Mouse (Mus musculus) CD4-positive, CD25-positive, alpha-beta regulatory T cell, adult 4 months (primary cell): ENCODE results near the gene Hoxa4. TPM values are rescaled to one million over a fixed set of nuclear protein-coding genes. Genes with fewer than 3 reads are reported as not detected.

ENCODE experiments used
- ATAC-seq: one replicate; pipeline ENCODE4 v1.8.0; 2017
- polyA plus RNA-seq, 2 experiments: library from polyadenylated mRNA; unstranded; fragments of 100-300 nt; shearing (Covaris generic); gene quantifications; one replicate each; pipeline ENCODE4 v1.2.1; 2017

Gene Hoxa4
- not detected for polyA plus RNA-seq

GRCm38 (mm10) chr6:52190906-52191810 lies at the start of gene Hoxa4:
Gene Hoxa4, minus strand, starts transcription at chr6:52191753.
- peak; percentile 20 for ATAC-seq

- no peak for ATAC-seq
These were observed 49.6 kb upstream of the Hoxa4 start for GRCm38 (mm10) chr6:52241001-52241621.

- ATAC-seq, result peak; percentile 78
These were observed 48.9 kb upstream of the Hoxa4 start, which contains the start of gene Hoxa10 for GRCm38 (mm10) chr6:52240389-52241000. Gene Hoxa10, minus strand, starts transcription at chr6:52240854.

GRCm38 (mm10) chr6:52239625-52240388 lies 48.3 kb upstream of the Hoxa4 start:
- ATAC-seq, result no peak

GRCm38 (mm10) chr6:52238976-52239375 lies 47.4 kb upstream of the Hoxa4 start:
- ATAC-seq, result no peak

- no peak for ATAC-seq
These were observed 46.6 kb upstream of the Hoxa4 start for GRCm38 (mm10) chr6:52238155-52238545.

GRCm38 (mm10) chr6:52237346-52238154 lies 46.0 kb upstream of the Hoxa4 start:
- ATAC-seq, result no peak

- ATAC-seq, result no peak
These were observed 45.3 kb upstream of the Hoxa4 start for GRCm38 (mm10) chr6:52236806-52237205.

- ATAC-seq, result no peak
These were observed 44.3 kb upstream of the Hoxa4 start for GRCm38 (mm10) chr6:52235866-52236265.

GRCm38 (mm10) chr6:52235267-52235666 lies 43.7 kb upstream of the Hoxa4 start:
- ATAC-seq, result no peak

GRCm38 (mm10) chr6:52234428-52235140 lies 43.0 kb upstream of the Hoxa4 start:
- no peak for ATAC-seq

GRCm38 (mm10) chr6:52233546-52234427 lies 42.2 kb upstream of the Hoxa4 start:
- ATAC-seq, result peak; percentile 33

- ATAC-seq, result no peak
These were observed 41.5 kb upstream of the Hoxa4 start for GRCm38 (mm10) chr6:52232984-52233545.

- no peak for ATAC-seq
These were observed 41.0 kb upstream of the Hoxa4 start for GRCm38 (mm10) chr6:52232568-52232965.

GRCm38 (mm10) chr6:52231885-52232567 lies 40.5 kb upstream of the Hoxa4 start:
- no peak for ATAC-seq

GRCm38 (mm10) chr6:52230516-52231165 lies 39.1 kb upstream of the Hoxa4 start, which contains the start of gene Hoxa9:
Gene Hoxa9, minus strand, starts transcription at chr6:52231089.
- ATAC-seq, result no peak

- ATAC-seq, result peak; percentile 31
These were observed 38.2 kb upstream of the Hoxa4 start for GRCm38 (mm10) chr6:52229558-52230416.
